Mouse (Mus musculus) erythroblast, embryonic 14.5 days (primary cell): ENCODE measurements at regions not wholly inside any gene's neighbourhood (a gene's known extent, or its start where the extent isn't known, plus 50 kb on each side); places are given as distances from the start of the nearest gene placed in this dataset.

ENCODE experiments used
- GATA1 ChIP-seq: IDR thresholded peaks from 2 replicates; pipeline ENCODE4 v1.6.1; 2012; ENCODE audit warnings: low read length, inconsistent platforms, mixed read lengths
- TAL1 ChIP-seq: IDR thresholded peaks from 3 replicates; pipeline ENCODE4 v1.6.1; 2012; ENCODE audit warnings: low read length, inconsistent platforms, mixed read lengths

DNA sequence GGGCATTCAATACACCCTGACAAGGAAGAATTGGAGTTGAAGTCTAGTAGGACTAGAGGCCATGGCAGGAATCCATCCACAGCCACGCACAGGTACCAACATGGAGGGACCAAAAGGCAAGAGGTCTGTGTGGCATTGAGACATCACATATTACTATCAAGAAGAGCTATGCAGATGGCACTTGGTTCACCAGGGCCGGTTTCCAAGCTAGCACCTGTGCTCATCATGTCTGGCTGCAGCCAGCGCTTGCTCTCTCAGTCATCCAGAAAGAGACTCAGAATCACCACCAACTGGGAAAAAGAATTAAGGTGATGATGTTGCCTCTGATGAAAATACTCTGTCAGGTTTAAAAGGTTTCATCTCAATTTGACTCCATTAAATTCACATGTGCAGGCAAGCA is 292.1 kb upstream of the 1700056E22Rik start:
- TF ChIP-seq GATA1 (no peak), TAL1 (no peak)
